Mouse (Mus musculus): Measurements from ENCODE around the gene Plgrkt. TPM values are rescaled to one million over a fixed set of nuclear protein-coding genes. Genes with fewer than 3 reads are reported as not detected.

The Plgrkt gene
- total RNA-seq, 2 experiments from 2014 or later, result 27.9 to 29.5 TPM

- no peak for DNase-seq (ENCODE audit: low spot score in 2 of 2)
- intact Hi-C loops (cut with DNase I), result no loop called here
These were observed 54.5 kb downstream of the Plgrkt start for GRCm38 (mm10) chr19:29312661-29313060.

DNA sequence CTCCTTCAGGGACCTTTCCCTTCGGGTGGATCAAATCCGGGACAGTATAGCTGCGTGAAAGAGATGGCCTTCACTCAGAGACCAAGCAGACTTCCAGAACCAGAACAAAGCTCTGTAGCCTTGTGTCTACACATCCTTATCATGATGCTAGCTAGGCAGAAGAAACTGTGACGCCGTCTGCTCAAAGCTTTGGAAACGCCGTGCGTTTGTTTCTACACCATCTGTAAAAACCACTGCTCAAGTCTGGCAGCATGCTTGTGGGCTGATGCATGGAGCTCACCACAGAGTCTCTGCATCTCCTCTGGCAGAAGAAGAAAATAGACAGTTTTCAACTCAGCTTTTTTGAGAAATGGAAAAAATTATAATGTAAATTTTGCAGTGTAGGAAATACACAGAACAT, 55.4 kb downstream of the Plgrkt start:
- DNase-seq (ENCODE audit: low spot score in 2 of 2), result peak; percentile 33 to 40
- intact Hi-C loops (cut with DNase I), result no loop called here

- DNase-seq (ENCODE audit: low spot score in 2 of 2), result no peak
- intact Hi-C loops (cut with DNase I), result no loop called here
These were observed 58.4 kb downstream of the Plgrkt start for GRCm38 (mm10) chr19:29308832-29309231.

DNA sequence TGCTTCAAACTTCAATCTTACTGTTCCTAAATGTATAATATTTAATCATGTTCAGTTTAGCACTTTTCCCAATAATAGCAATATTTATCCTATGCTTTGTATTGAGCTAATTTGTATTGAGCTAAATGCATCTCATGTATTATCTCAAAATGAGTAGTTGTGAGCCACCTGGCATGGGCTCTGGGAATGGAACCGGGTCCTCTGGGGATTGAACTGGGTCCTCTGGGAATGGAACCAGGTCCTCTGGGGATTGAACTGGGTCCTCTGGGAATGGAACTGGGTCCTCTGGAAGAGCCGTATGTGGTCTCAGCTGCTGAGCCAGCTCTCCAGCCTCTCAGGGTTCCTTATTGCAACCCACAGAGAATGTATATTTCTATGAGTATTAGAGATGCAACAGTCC, 65.1 kb downstream of the Plgrkt start:
- no peak for DNase-seq (ENCODE audit: low spot score in 2 of 2)
- intact Hi-C loops (cut with DNase I), result no loop called here

DNA sequence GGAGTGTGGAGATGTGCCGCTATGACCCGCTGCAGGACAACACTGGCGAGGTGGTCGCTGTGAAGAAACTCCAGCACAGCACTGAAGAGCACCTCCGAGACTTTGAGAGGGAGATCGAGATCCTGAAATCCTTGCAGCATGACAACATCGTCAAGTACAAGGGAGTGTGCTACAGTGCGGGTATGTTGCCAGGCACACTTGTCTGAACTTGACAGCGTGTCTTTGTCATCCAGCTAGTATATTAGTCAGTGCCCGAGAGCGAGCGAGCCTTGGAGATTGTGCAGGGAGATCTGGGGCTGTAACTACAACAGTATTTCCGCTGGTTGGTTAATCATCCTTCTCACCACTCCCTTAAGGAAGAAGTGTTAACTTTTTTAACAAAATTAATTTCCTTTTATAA, 66.3 kb downstream of the Plgrkt start:
- no peak for DNase-seq (ENCODE audit: low spot score in 2 of 2)
- intact Hi-C loops (cut with DNase I), result no loop called here

Other genes with a start within 250 kb of the Plgrkt start
- 10 to 100 TPM; 24.1 to 27.8 TPM for gene Jak2, start 115.6 kb downstream of the Plgrkt start, total RNA-seq (2021)
- gene Insl6, start 42.0 kb downstream of the Plgrkt start, total RNA-seq (2021), result not detected
- gene Rln1, start 32.7 kb downstream of the Plgrkt start, total RNA-seq (2021), result 1 to 10 TPM; 1.2 to 1.4 TPM
- under 1 TPM; 0.59 to 0.79 TPM for gene Cd274, start 65 bp upstream of the Plgrkt start, total RNA-seq (2021)
- under 1 TPM in 1 of 2 experiments, not detected in 1; 0.19 TPM for gene Pdcd1lg2, start 43.5 kb upstream of the Plgrkt start, total RNA-seq (2021)
- gene Ric1, start 154.9 kb upstream of the Plgrkt start, total RNA-seq (2021), result 10 to 100 TPM; 40.4 to 40.6 TPM

Measured in left cerebral cortex, postnatal 14 days (tissue).